Mouse (Mus musculus) heart, adult 9 months (tissue): ENCODE measurements at regions not wholly inside any gene's neighbourhood (a gene's known extent, or its start where the extent isn't known, plus 50 kb on each side); places are given as distances from the start of the nearest gene placed in this dataset.
A peak's percentile ranks its signal among the peaks of the same experiment; 100 is the strongest.

Experiments
- DNase-seq, 2 experiments: peaks; one replicate each; pipeline ENCODE4 v3.0.0; 2022; ENCODE audit warnings: low spot score in 2 of 2

GRCm38 (mm10) chr10:91888537-91888936 lies 707.4 kb upstream of the Tmpo start:
- peak; percentile 6 to 31 for DNase-seq

- no peak for DNase-seq
Measured at GRCm38 (mm10) chr10:91883155-91883554, 702.0 kb upstream of the Tmpo start.

- no peak for DNase-seq
Measured at GRCm38 (mm10) chr10:91882481-91882880, 701.4 kb upstream of the Tmpo start.

- DNase-seq, result no peak
Measured at GRCm38 (mm10) chr10:91881521-91882228, 700.6 kb upstream of the Tmpo start.

GRCm38 (mm10) chr10:91875450-91875849 lies 694.3 kb upstream of the Tmpo start:
- no peak for DNase-seq

GRCm38 (mm10) chr10:91871244-91871643 lies 690.1 kb upstream of the Tmpo start:
- DNase-seq, result peak in 1 of 2 experiments; percentile 1

- no peak for DNase-seq
Measured at GRCm38 (mm10) chr10:91858711-91859595, 677.8 kb upstream of the Tmpo start.

- DNase-seq, result no peak
Measured at GRCm38 (mm10) chr10:91827074-91827473, 646.0 kb upstream of the Tmpo start.

GRCm38 (mm10) chr10:91823499-91823898 lies 642.4 kb upstream of the Tmpo start:
- DNase-seq, result no peak

- no peak for DNase-seq
Measured at GRCm38 (mm10) chr10:91804870-91805269, 623.8 kb upstream of the Tmpo start.
